Mouse (Mus musculus): ENCODE data around the gene Mphosph9.

Gene Mphosph9

GRCm38 (mm10) chr5:124241686-124242444, 85.9 kb downstream of the Mphosph9 start:
- ATAC-seq (ENCODE audit: insufficient number of reproducible peaks, low FRiP score, low TSS enrichment) = no peak

- no peak for ATAC-seq (ENCODE audit: insufficient number of reproducible peaks, low FRiP score, low TSS enrichment)
Observed at GRCm38 (mm10) chr5:124240841-124241685, 86.7 kb downstream of the Mphosph9 start.

- ATAC-seq (ENCODE audit: insufficient number of reproducible peaks, low FRiP score, low TSS enrichment) = no peak
Observed at GRCm38 (mm10) chr5:124236180-124236579, 91.6 kb downstream of the Mphosph9 start.

GRCm38 (mm10) chr5:124234778-124235177, 93.0 kb downstream of the Mphosph9 start:
- ATAC-seq (ENCODE audit: insufficient number of reproducible peaks, low FRiP score, low TSS enrichment) = no peak

- peak; percentile 64; the same call in 1 of the 2 replicates for ATAC-seq (ENCODE audit: insufficient number of reproducible peaks, low FRiP score, low TSS enrichment)
Observed at GRCm38 (mm10) chr5:124233874-124234661, 93.7 kb downstream of the Mphosph9 start.

GRCm38 (mm10) chr5:124233144-124233465, 94.7 kb downstream of the Mphosph9 start:
- ATAC-seq (ENCODE audit: insufficient number of reproducible peaks, low FRiP score, low TSS enrichment) = no peak

GRCm38 (mm10) chr5:124232360-124233143, 95.2 kb downstream of the Mphosph9 start:
- ATAC-seq (ENCODE audit: insufficient number of reproducible peaks, low FRiP score, low TSS enrichment) = no peak

- ATAC-seq (ENCODE audit: insufficient number of reproducible peaks, low FRiP score, low TSS enrichment) = no peak
Observed at GRCm38 (mm10) chr5:124230461-124230860, 97.3 kb downstream of the Mphosph9 start.

- no peak for ATAC-seq (ENCODE audit: insufficient number of reproducible peaks, low FRiP score, low TSS enrichment)
Observed at GRCm38 (mm10) chr5:124227193-124227592, 100.6 kb downstream of the Mphosph9 start.

- ATAC-seq (ENCODE audit: insufficient number of reproducible peaks, low FRiP score, low TSS enrichment) = no peak
Observed at GRCm38 (mm10) chr5:124226494-124226893, 101.3 kb downstream of the Mphosph9 start.

GRCm38 (mm10) chr5:124225891-124226290, 101.9 kb downstream of the Mphosph9 start:
- no peak for ATAC-seq (ENCODE audit: insufficient number of reproducible peaks, low FRiP score, low TSS enrichment)

- ATAC-seq (ENCODE audit: insufficient number of reproducible peaks, low FRiP score, low TSS enrichment) = no peak
Observed at GRCm38 (mm10) chr5:124224321-124225092, 103.3 kb downstream of the Mphosph9 start.

- ATAC-seq (ENCODE audit: insufficient number of reproducible peaks, low FRiP score, low TSS enrichment) = no peak
Observed at GRCm38 (mm10) chr5:124223574-124223973, 104.2 kb downstream of the Mphosph9 start.

GRCm38 (mm10) chr5:124222696-124223095, 105.1 kb downstream of the Mphosph9 start:
- no peak for ATAC-seq (ENCODE audit: insufficient number of reproducible peaks, low FRiP score, low TSS enrichment)

- ATAC-seq (ENCODE audit: insufficient number of reproducible peaks, low FRiP score, low TSS enrichment) = no peak
Observed at GRCm38 (mm10) chr5:124221736-124222040, 106.1 kb downstream of the Mphosph9 start.

- peak; percentile 45; the same call in 1 of the 2 replicates for ATAC-seq (ENCODE audit: insufficient number of reproducible peaks, low FRiP score, low TSS enrichment)
Observed at GRCm38 (mm10) chr5:124221037-124221735, 106.6 kb downstream of the Mphosph9 start.

- ATAC-seq (ENCODE audit: insufficient number of reproducible peaks, low FRiP score, low TSS enrichment) = no peak
Observed at GRCm38 (mm10) chr5:124220551-124220950, 107.2 kb downstream of the Mphosph9 start.

GRCm38 (mm10) chr5:124219431-124219830, 108.3 kb downstream of the Mphosph9 start:
- ATAC-seq (ENCODE audit: insufficient number of reproducible peaks, low FRiP score, low TSS enrichment) = no peak

- ATAC-seq (ENCODE audit: insufficient number of reproducible peaks, low FRiP score, low TSS enrichment) = no peak
Observed at GRCm38 (mm10) chr5:124218986-124219385, 108.8 kb downstream of the Mphosph9 start.
